Mouse (Mus musculus) thymus, postnatal 10 days (tissue): ENCODE measurements around the gene Ccdc142.

ENCODE experiments used
- DNase-seq, 2 experiments: peaks; one replicate each; pipeline ENCODE4 v3.0.0; 2021; ENCODE audit warnings: low spot score in 2 of 2

Gene Ccdc142

GRCm38 (mm10) chr6:83084477-83084876 lies 16.9 kb upstream of the Ccdc142 start:
- no peak for DNase-seq

GRCm38 (mm10) chr6:83086121-83087035 lies 15.0 kb upstream of the Ccdc142 start, which contains the start of gene Lbx2:
Gene Lbx2, plus strand, starts transcription at chr6:83086367.
- no peak for DNase-seq

- no peak for DNase-seq
Observed at GRCm38 (mm10) chr6:83087205-83087925, 14.0 kb upstream of the Ccdc142 start.

GRCm38 (mm10) chr6:83087926-83088260 lies 13.5 kb upstream of the Ccdc142 start:
- no peak for DNase-seq

- DNase-seq: no peak
Observed at GRCm38 (mm10) chr6:83092416-83093127, 8.8 kb upstream of the Ccdc142 start.

GRCm38 (mm10) chr6:83095968-83096367 lies 5.4 kb upstream of the Ccdc142 start:
- DNase-seq: peak in 1 of 2 experiments; percentile 49

GRCm38 (mm10) chr6:83098411-83098810 lies 3.0 kb upstream of the Ccdc142 start:
- DNase-seq: no peak

- peak; percentile 71 to 82 for DNase-seq
Observed at GRCm38 (mm10) chr6:83101688-83102556, 521 bp downstream of the Ccdc142 start.

- DNase-seq: no peak
Observed at GRCm38 (mm10) chr6:83103130-83103650, 1.8 kb downstream of the Ccdc142 start.

GRCm38 (mm10) chr6:83104158-83104557 lies 2.8 kb downstream of the Ccdc142 start:
- DNase-seq: no peak

GRCm38 (mm10) chr6:83107566-83108400 lies 6.4 kb downstream of the Ccdc142 start:
- DNase-seq: peak; percentile 68 to 88

GRCm38 (mm10) chr6:83108762-83109668 lies 7.6 kb downstream of the Ccdc142 start, which contains the start of gene Mrpl53:
Gene Mrpl53, plus strand, starts transcription at chr6:83109040.
- DNase-seq: peak; percentile 59 to 65

GRCm38 (mm10) chr6:83111510-83112136 lies 10.2 kb downstream of the Ccdc142 start:
- DNase-seq: no peak

- peak; percentile 85 to 89 for DNase-seq
Observed at GRCm38 (mm10) chr6:83115011-83115671, 13.7 kb downstream of the Ccdc142 start, which contains the start of gene Mogs. Gene Mogs, plus strand, starts transcription at chr6:83115496.

GRCm38 (mm10) chr6:83115682-83116372 lies 14.4 kb downstream of the Ccdc142 start:
- DNase-seq: peak in 1 of 2 experiments; percentile 38

- no peak for DNase-seq
Observed at GRCm38 (mm10) chr6:83116373-83117164, 15.2 kb downstream of the Ccdc142 start.

- DNase-seq: no peak
Observed at GRCm38 (mm10) chr6:83117165-83117438, 15.7 kb downstream of the Ccdc142 start.
